Mouse (Mus musculus): Measurements from ENCODE around the gene Hpse. TPM values are rescaled to one million over a fixed set of nuclear protein-coding genes. Genes with fewer than 3 reads are reported as not detected.

Gene Hpse
- polyA plus RNA-seq, 1 experiment from 2014 or later = 4.0 TPM

- no peak overlapping the region for H3K27ac ChIP-seq (ENCODE audit: low read length)
- no peaks in the 10 kb centered on the region for H3K27me3 ChIP-seq (ENCODE audit: insufficient read depth, low read length)
- no peak overlapping the region for H3K4me2 ChIP-seq (replicated peaks; ENCODE audit: low read depth, low read length)
- peaks cover 3% of the 10 kb centered on the region; the same call in 1 of the 2 replicates for H3K4me1 ChIP-seq (ENCODE audit: insufficient read depth, low read length)
- H3K36me3 ChIP-seq (ENCODE audit: insufficient read depth, low read length) = no peaks in the 10 kb centered on the region
- no peak for ATAC-seq (ENCODE audit: low FRiP score, low TSS enrichment)
- H3K9ac ChIP-seq (replicated peaks; ENCODE audit: low read length) = no peak overlapping the region
- no peaks in the 10 kb centered on the region for H3K9me3 ChIP-seq (ENCODE audit: low read length)
- 34% methylated on average over 5 of the region's 6 CpGs for WGBS
- no peak overlapping the region for H3K4me3 ChIP-seq (ENCODE audit: low read length)
These were observed 71.0 kb downstream of the Hpse start for GRCm38 (mm10) chr5:100648546-100648945.

DNA sequence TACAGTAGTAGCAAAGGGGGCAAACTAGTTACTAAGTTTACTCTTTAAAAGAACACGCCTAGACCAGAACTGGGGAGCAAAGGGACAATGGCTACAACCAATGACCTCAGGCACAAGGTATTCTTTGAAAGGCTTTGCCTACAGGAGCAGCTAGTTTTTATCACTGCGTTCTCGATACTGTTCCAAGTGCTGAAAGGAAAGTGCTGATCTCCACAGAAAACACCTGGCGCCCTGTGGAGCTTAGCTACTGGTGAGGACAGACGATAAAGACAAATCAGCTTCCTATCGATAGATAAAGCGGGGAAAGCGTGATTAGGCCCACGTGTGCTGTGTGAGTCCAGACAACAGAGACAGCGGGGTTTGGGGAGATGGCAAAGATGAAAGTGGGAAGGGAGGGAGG is 71.5 kb downstream of the Hpse start:
- no peak for ATAC-seq (ENCODE audit: low FRiP score, low TSS enrichment)
- Histone ChIP-seq H3K4me1 (ENCODE audit: insufficient read depth, low read length) (peaks cover 3% of the 10 kb centered on the region; the same call in 1 of the 2 replicates), H3K4me3 (ENCODE audit: low read length) (no peak overlapping the region), H3K4me2 (replicated peaks; ENCODE audit: low read depth, low read length) (no peak overlapping the region), H3K9me3 (ENCODE audit: low read length) (no peaks in the 10 kb centered on the region), H3K27ac (ENCODE audit: low read length) (no peak overlapping the region), H3K36me3 (ENCODE audit: insufficient read depth, low read length) (no peaks in the 10 kb centered on the region), H3K9ac (replicated peaks; ENCODE audit: low read length) (no peak overlapping the region), H3K27me3 (ENCODE audit: insufficient read depth, low read length) (no peaks in the 10 kb centered on the region)
- 64% methylated on average over 10 of the region's 10 CpGs for WGBS

DNA sequence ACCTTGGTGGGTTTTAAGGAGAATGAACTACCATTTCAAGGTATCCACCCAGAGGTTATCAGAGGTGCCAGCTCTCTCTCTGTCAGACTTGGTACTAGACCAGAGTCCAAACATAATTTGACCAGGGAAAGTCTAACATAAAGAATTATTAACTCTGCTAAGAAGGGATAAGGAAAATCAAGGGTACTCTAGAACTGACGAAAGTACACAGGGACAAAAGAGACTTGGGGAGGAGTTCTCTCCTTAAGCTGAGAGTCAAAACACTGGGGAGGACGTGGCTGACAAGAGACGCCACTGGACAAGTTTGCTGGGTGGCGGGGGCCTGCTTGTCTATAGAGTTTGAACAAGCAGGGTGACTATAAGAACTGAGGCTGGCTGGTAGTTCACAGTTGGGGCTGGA is 73.0 kb downstream of the Hpse start:
- no peaks in the 10 kb centered on the region for H3K27me3 ChIP-seq (ENCODE audit: insufficient read depth, low read length)
- H3K4me1 ChIP-seq (ENCODE audit: insufficient read depth, low read length) = peaks cover 3% of the 10 kb centered on the region; the same call in 1 of the 2 replicates
- no peak overlapping the region for H3K27ac ChIP-seq (ENCODE audit: low read length)
- ATAC-seq (ENCODE audit: low FRiP score, low TSS enrichment) = no peak
- no peak overlapping the region for H3K4me2 ChIP-seq (replicated peaks; ENCODE audit: low read depth, low read length)
- H3K36me3 ChIP-seq (ENCODE audit: insufficient read depth, low read length) = no peaks in the 10 kb centered on the region
- no peak overlapping the region for H3K4me3 ChIP-seq (ENCODE audit: low read length)
- no peaks in the 10 kb centered on the region for H3K9me3 ChIP-seq (ENCODE audit: low read length)
- no peak overlapping the region for H3K9ac ChIP-seq (replicated peaks; ENCODE audit: low read length)
- 78% methylated on average over 4 of the region's 4 CpGs for WGBS

DNA sequence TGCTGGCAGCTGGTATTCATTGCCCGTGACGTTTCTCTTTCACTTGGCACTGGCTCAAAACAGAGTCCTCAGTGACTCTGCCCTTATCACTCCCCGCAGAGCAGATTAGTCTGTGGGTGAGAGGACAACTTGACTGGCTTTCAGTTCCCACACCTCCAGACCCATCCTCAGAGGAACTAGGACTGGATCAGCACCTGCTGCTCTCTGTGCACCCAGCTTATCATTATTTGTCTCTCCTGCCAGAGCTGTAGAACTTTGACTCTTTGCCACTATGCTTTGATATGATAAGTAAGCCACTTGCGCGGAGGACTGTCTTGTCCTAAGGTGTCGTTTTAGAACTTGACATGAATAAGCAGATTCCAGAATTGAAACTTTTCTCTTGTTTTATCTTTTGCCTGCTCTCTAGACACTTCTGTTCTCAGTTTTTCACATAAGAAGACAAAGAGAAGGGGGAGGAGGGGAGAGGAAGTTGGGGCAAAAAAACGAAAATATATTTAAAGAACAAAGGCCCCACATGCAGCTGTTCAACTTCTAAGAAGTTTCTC is 75.5 kb downstream of the Hpse start:
- 56% methylated on average over 7 of the region's 7 CpGs for WGBS
- Histone ChIP-seq H3K4me1 (ENCODE audit: insufficient read depth, low read length) (peaks cover 3% of the 10 kb centered on the region; the same call in 1 of the 2 replicates), H3K9me3 (ENCODE audit: low read length) (no peaks in the 10 kb centered on the region), H3K4me2 (replicated peaks; ENCODE audit: low read depth, low read length) (no peak overlapping the region), H3K27me3 (ENCODE audit: insufficient read depth, low read length) (no peaks in the 10 kb centered on the region), H3K27ac (ENCODE audit: low read length) (no peak overlapping the region), H3K36me3 (ENCODE audit: insufficient read depth, low read length) (no peaks in the 10 kb centered on the region), H3K9ac (replicated peaks; ENCODE audit: low read length) (no peak overlapping the region), H3K4me3 (ENCODE audit: low read length) (no peak overlapping the region)
- no peak; the same call in 1 of the 2 replicates for ATAC-seq (ENCODE audit: low FRiP score, low TSS enrichment)

GRCm38 (mm10) chr5:100643253-100643990 is 76.1 kb downstream of the Hpse start:
- ATAC-seq (ENCODE audit: low FRiP score, low TSS enrichment) = no peak
- 68% methylated on average over 12 of the region's 12 CpGs for WGBS
- Histone ChIP-seq H3K27ac (ENCODE audit: low read length) (no peak overlapping the region), H3K9ac (replicated peaks; ENCODE audit: low read length) (no peak overlapping the region), H3K4me1 (ENCODE audit: insufficient read depth, low read length) (peaks cover 3% of the 10 kb centered on the region; the same call in 1 of the 2 replicates), H3K4me3 (ENCODE audit: low read length) (no peak overlapping the region), H3K4me2 (replicated peaks; ENCODE audit: low read depth, low read length) (no peak overlapping the region), H3K27me3 (ENCODE audit: insufficient read depth, low read length) (no peaks in the 10 kb centered on the region), H3K36me3 (ENCODE audit: insufficient read depth, low read length) (no peaks in the 10 kb centered on the region), H3K9me3 (ENCODE audit: low read length) (no peaks in the 10 kb centered on the region)

DNA sequence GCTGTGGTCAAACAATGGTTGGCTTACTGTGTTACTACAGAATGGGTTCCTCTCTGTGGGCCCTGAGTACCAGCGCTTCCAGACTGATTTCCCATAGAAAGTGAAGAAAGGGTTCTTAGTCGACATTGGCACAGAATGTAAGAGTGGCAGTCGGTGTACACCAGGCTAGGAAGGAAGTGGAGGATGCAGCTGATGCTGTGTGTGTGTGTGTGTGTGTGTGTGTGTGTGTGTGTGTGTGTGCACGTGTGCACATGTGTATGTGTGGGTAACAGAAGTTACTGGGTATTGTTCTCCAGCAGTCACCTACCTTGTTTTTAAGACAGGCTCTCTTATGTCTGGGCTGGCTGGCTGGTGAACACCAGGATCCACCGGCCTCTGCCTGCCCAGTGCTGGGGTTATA is 77.2 kb downstream of the Hpse start:
- WGBS = 86% methylated on average over 5 of the region's 5 CpGs

DNA sequence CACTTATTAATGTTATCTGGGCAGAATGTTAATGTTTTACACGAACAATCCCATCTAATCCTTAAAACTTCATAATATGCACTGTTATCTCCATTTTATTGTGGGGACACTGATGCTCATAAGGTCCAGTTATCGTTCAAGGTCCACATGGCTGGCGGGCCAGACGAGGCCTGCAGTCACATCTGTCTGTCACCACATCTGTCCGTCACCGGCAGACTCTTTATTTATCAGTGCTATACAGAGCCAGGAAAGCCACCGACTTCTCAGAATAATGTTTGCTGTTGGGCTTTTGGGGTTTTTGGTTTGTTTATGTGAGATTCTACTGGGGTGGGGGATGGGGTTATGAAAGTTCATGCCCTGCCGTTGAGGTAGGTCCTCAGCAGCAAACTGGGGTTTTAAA is 81.0 kb downstream of the Hpse start:
- no peak overlapping the region for H3K4me3 ChIP-seq (ENCODE audit: low read length)
- no peak overlapping the region for H3K27ac ChIP-seq (ENCODE audit: low read length)
- H3K36me3 ChIP-seq (ENCODE audit: insufficient read depth, low read length) = no peaks in the 10 kb centered on the region
- no peaks in the 10 kb centered on the region for H3K27me3 ChIP-seq (ENCODE audit: insufficient read depth, low read length)
- H3K9me3 ChIP-seq (ENCODE audit: low read length) = no peaks in the 10 kb centered on the region
- no peak overlapping the region for H3K9ac ChIP-seq (replicated peaks; ENCODE audit: low read length)
- no peaks in the 10 kb centered on the region; the same call in 1 of the 2 replicates for H3K4me1 ChIP-seq (ENCODE audit: insufficient read depth, low read length)
- no peak overlapping the region for H3K4me2 ChIP-seq (replicated peaks; ENCODE audit: low read depth, low read length)
- 81% methylated on average over 8 of the region's 8 CpGs for WGBS
- ATAC-seq (ENCODE audit: low FRiP score, low TSS enrichment) = no peak

More for the DNA sequence above, 77.2 kb downstream of the Hpse start:
- no peak overlapping the region for H3K4me2 ChIP-seq (replicated peaks; ENCODE audit: low read depth, low read length)
- no peaks in the 10 kb centered on the region for H3K9me3 ChIP-seq (ENCODE audit: low read length)
- no peaks in the 10 kb centered on the region for H3K27me3 ChIP-seq (ENCODE audit: insufficient read depth, low read length)
- no peaks in the 10 kb centered on the region for H3K36me3 ChIP-seq (ENCODE audit: insufficient read depth, low read length)
- peaks cover 3% of the 10 kb centered on the region; the same call in 1 of the 2 replicates for H3K4me1 ChIP-seq (ENCODE audit: insufficient read depth, low read length)
- no peak overlapping the region for H3K27ac ChIP-seq (ENCODE audit: low read length)
- ATAC-seq (ENCODE audit: low FRiP score, low TSS enrichment) = no peak
- no peak overlapping the region for H3K9ac ChIP-seq (replicated peaks; ENCODE audit: low read length)
- no peak overlapping the region for H3K4me3 ChIP-seq (ENCODE audit: low read length)

DNA sequence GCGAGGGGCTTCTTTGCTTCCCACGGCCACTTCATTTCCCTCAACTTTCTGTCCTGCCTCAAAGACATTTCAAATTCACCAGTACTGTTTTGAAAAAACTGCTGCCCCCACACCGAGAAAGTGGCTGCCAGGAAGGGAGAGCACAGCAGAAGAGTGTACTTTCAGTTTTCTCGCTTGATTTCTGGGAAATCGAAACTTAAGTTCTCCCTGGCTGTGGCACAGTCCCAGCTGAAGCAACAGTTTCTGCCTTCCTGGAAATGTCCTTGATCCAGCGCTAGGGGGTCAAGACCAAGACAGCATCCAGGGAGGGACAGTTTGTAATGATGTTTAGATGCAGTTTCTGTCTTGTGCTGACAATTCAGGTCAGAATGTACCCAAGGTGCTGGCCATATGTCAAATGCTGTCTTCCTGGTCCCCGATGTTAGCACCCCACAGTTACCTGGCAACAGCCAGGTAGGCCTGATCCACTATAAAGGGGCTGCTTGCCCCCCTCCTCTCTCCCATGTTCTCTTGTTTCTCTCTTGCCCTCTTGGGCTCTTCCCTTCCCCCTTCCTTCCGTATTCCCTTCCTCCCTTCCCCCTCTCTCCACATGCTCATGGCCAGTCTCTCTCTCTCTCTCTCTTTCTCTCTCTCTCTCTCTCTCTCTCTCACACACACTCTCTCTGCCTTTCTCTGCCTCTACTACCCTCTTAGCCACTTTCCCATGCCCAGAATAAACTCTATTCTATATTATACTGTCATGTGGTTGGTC is 82.5 kb downstream of the Hpse start:
- no peak overlapping the region for H3K27ac ChIP-seq (ENCODE audit: low read length)

GRCm38 (mm10) chr5:100635908-100636307 is 83.6 kb downstream of the Hpse start:
- H3K36me3 ChIP-seq (ENCODE audit: insufficient read depth, low read length) = no peaks in the 10 kb centered on the region
- no peaks in the 10 kb centered on the region for H3K27me3 ChIP-seq (ENCODE audit: insufficient read depth, low read length)
- no peak overlapping the region for H3K4me3 ChIP-seq (ENCODE audit: low read length)
- no peak overlapping the region for H3K9ac ChIP-seq (replicated peaks; ENCODE audit: low read length)
- no peak overlapping the region for H3K4me2 ChIP-seq (replicated peaks; ENCODE audit: low read depth, low read length)
- no peak for ATAC-seq (ENCODE audit: low FRiP score, low TSS enrichment)
- no peak overlapping the region for H3K27ac ChIP-seq (ENCODE audit: low read length)
- 90% methylated on average over 4 of the region's 4 CpGs for WGBS
- no peaks in the 10 kb centered on the region for H3K9me3 ChIP-seq (ENCODE audit: low read length)
- 0 out of 2 replicates have a peak, but pooled peaks cover 3% of the 10 kb centered on the region for H3K4me1 ChIP-seq (ENCODE audit: insufficient read depth, low read length)

More for the DNA sequence above, 82.5 kb downstream of the Hpse start:
- Histone ChIP-seq H3K4me2 (replicated peaks; ENCODE audit: low read depth, low read length) (no peak overlapping the region), H3K4me3 (ENCODE audit: low read length) (no peak overlapping the region), H3K4me1 (ENCODE audit: insufficient read depth, low read length) (0 out of 2 replicates have a peak, but pooled peaks cover 3% of the 10 kb centered on the region), H3K36me3 (ENCODE audit: insufficient read depth, low read length) (no peaks in the 10 kb centered on the region), H3K27me3 (ENCODE audit: insufficient read depth, low read length) (no peaks in the 10 kb centered on the region), H3K9ac (replicated peaks; ENCODE audit: low read length) (no peak overlapping the region), H3K9me3 (ENCODE audit: low read length) (no peaks in the 10 kb centered on the region)
- 71% methylated on average over 8 of the region's 8 CpGs for WGBS
- no peak for ATAC-seq (ENCODE audit: low FRiP score, low TSS enrichment)
